Mouse (Mus musculus): ENCODE measurements around the gene Rgs12.

Gene Rgs12

DNA sequence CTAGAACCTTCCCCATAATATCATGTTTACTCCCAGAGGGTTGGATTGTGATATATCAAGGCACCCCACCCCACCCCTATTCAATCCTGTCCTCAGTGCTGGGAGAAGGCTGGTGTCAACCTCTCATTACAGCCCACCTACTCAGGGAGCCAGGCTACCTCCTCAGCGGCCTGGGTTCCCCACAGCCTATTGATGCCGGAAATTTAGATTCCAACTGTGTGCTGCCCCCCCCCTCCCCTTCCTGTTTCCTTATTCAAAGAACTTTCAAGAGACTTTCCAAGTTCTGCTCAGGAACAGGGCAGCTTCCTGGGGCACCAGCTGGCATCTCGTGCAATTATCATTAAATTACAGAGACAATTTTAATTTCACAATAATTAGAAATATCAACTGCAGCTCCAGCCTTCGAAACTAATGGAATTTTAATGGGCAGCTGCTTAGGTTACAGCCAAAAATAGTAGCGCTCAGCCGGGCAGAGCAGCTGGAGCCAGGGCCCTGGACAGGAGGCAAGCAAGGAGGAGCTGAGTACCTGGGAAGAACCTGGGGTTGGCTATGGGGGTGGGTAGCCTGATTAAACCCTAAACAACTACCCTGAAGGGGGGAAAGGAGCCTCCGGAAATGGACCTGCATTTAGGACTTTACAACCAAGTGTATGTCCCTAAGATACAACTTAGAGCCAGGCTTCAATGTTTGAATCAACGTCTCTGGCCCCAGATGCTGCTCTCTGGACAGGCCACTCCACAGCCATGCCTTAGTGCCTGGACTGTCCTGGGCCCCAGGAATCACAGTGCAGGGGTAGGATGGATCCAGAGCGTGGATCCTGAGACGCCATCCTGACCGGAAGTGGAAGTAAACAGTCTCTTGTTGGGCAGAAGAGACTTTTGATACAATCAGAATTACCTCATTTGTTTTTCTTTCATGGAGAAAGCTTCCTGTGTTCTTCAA lies 17.5 kb upstream of the Rgs12 start:
- DNase-seq (ENCODE audit: low spot score), result no peak

DNA sequence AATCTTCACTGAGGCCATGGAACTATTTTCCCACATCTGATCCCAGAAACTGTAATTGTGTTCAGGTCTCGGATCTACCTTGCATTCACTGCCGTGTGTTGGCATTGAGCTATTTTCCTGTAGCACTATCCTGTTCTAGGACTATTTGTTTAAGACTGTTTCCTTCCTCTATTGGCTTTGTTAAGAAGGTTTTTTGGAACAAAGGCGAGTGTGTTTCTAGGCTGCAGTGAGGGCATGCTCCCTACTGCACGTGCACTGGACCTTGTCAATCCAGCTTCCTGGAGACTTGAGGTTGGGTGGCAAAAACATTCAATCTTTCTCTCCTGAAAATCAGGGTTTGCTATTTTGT lies 16.8 kb upstream of the Rgs12 start:
- no peak for DNase-seq (ENCODE audit: low spot score)

DNA sequence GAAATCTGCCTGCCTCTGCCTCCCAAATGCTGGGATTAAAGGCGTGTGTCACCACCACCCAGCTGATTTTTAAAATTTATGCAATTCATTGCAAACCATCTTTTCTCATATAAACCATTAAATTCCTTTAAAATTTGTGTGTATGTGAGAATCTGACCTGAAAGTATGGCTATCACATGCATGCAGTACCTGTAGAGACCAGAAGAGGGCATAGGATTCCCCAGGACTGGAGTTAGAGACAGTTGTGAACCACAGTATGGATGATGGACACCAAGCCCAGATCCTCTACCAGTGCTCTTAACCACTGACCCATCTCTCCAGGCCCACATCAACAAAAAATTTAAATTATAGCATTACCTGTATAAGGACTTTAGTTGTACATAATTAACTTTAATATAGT lies 15.8 kb upstream of the Rgs12 start:
- DNase-seq (ENCODE audit: low spot score), result no peak

DNA sequence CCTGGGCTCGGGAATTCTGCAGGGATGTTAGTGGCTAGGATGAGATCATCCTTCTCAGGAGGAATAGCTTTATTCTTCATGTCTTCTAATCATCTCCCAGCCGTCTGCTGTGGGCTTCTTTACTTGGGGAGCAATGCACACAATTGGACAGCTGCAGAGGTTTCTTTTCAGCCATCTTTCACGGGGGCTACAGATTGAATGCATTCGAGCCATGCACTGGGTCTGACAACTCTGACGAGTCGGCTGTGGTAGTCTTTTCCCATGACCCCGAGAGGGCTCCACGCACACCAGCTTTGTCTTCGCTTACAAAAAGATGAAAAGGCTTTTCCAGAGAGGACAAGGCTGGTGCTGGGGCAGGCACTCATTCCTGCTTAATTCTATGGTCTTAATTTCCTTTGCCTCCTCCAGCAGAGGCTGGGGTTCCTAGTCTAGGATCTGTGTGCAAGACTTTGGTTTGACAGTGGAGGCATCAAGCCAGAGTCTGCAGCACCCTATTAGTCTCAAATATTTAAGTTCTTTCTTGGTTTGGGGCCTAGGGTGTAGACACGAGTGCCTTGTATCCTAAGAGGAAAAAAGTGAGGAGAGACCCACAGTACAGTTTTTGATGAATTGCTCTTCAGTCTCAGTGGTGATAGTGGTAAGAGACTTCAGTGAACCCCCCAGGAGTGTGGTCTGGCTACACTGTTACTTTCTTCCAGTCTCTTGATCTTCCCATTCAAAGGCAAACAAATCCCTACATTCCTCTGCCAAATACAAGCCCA lies 7.4 kb upstream of the Rgs12 start:
- DNase-seq (ENCODE audit: low spot score), result no peak

DNA sequence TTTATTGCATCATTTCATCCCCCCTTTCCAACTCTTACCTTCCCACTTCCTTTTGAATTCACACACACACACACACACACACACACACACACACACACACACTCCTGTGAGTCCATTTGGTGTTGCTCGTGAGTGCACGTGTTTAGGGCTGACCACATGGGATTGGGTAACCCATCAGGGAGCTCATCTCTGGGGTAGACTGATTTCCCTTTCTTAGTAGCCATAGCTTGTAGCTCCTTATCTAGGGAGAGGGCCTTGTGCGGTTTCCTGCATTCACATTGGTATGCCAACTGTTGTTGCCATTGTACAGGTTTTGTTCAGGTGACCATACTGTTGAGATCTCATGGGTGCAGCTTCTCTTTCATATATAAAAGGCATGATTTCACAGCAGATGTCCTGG lies 5.8 kb upstream of the Rgs12 start:
- no peak for DNase-seq (ENCODE audit: low spot score)

DNA sequence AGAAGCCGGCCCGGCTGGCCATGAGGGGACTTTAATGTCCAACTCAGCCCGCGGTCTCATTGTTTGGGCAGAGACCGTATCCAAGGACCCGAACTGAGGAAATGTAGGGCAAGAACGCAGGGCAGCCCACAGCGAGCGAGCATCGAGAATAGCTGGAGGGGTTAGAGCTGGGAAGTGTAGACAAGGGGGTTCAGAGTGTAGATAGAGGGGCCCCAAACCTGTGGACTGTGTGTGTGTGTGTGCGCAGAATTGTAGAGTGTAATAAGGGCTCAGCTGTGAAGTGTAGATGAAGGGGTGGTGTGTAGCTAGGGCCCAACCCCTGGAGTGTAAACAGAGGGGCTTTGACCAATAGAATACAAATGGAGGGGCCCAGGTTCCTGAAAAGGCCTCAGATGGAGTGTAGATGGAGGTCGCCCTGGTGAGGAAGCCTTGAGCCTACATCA lies 545 bp downstream of the Rgs12 start:
- no peak for DNase-seq (ENCODE audit: low spot score)

DNA sequence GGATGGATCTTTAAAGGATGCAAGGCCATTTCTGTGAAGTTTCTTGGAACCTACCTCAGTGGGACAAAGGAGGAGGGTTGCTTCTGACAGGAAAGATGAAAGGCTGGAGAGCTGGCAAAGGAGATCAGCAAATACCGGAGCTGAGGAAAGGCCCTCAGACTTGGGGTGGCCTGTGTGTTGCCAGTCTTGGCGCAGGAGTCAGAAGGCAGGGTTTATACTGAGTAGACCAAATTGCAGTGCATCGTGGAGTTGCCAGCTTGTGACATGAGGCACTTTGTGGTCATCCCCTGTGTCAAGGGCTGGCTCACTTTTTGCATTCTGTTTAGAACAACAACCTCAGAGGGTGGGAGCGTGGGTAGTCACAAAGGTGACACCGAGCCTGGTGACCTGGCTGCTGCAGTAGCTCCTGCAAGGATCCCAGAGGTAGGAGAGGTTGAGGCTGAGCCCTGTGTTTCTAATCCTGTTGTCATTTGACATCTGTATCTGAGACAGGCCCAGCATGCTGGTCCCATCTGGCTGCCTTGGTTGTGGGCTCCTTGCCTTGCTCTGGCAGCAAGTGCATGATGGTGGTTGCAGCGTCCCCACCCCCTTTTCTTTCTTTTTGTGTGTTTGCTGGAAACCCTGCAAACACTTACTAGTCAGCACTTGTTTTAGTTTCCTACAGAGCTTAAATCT lies 1.4 kb downstream of the Rgs12 start:
- no peak for DNase-seq (ENCODE audit: low spot score)

DNA sequence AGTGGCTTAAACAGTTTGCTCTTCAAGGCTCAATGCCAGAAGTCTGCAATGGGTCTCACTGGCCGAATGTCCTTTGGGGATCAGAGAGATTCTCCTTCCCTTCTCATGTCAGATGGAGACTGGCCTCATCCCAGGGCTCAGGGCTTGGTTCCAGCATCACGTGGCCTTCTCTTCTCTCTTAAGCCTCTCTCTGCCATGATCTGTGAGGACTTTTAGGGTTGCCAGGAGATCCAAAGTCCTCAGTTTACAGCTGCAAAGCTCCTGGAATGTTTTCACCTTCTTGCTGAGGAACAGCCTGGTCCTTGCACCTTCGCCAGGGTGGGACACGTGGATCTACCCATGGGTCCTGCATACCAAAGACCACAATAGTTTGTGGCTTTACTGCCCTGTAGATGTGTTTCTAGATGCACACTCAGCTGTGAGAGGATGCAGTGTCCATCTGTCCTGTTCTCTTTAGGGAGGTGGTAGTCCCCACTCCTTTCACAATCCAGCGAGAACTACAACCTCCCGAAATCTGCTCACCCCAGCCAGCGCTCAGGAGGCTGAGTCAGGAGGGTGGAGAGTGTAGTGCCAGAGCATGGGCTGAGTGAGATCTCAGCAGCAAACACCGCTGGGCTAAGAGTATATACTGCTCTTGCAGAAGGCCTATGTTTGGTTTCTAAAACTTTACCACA lies 2.1 kb downstream of the Rgs12 start:
- no peak for DNase-seq (ENCODE audit: low spot score)

DNA sequence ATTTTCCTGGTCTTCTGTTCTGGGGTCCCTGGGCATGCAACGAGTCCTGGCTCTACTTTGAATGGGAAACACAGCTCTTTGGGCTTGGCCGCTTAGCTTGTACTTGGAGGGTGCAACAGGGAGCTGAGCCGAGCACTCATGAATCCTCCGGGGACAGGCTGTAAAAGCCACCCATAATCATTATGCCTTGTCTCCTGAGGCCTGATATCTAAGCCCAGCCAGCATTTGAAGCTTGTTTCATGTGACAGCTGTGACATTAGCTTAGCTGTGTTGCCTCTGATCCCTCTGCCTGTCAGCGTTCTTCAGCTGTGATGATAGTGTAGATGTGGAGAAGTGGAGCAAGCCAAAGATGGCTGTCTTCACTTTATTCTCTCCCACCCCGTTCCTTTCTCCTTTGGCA lies 5.3 kb downstream of the Rgs12 start:
- no peak for DNase-seq (ENCODE audit: low spot score)

DNA sequence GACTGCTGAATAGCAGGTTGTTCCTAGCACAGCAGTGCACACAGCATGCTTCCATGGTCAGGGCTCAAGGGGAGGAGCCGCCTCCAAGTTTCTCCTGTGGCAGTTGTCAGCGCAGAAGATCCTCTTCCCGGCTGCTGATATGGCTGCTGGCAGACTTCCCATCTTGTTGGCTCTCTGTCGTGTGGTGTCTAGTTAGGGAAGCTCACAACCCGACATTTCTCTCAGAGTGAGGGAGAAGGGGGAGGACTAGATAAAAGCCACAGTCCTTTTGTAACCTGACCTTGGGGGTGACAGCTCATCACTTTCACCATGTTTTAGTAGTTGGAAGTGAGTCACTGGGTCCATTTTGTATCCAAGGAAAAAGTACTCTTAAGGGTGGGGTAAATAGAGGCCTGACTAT lies 6.4 kb downstream of the Rgs12 start:
- DNase-seq (ENCODE audit: low spot score), result no peak

DNA sequence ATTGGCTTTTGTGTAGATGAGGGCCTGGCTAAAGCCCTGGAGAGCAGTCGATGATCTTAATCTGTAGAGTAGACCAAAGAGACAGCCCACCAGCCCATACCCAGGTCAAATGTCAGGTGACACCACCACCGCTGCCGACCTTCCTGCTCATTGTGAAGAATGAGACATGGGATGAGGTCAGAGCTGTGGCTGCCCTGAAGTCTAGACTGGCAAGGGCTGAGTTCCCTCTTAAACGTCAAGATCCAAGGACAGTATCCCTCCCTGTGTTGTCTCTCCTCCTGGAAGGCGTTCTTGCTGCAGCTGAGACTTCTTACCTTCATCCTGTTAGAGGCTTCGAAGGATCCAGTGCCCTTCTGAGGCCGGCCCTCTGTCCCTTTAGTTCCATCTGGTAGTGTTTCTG lies 6.9 kb downstream of the Rgs12 start:
- no peak for DNase-seq (ENCODE audit: low spot score)

DNA sequence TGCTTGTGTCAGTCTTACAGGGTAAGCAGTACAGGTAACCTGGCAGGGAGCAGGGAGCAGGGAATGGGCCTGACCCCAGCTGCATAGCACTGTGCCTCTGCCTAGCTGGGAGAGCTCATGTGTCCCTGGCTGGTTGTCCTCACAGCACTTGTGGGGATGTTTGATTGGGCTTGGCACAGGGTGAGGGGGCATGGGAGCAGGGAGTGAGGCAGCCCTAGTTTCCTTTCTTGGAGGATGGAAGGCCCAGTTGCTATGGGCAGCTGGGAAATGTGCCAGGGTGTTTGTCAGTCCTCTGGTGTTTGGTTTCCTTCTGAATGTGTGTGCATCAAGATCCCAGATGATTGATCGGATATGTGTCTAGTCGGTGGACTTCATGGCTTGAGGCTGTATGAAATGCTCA lies 7.8 kb downstream of the Rgs12 start:
- no peak for DNase-seq (ENCODE audit: low spot score)

DNA sequence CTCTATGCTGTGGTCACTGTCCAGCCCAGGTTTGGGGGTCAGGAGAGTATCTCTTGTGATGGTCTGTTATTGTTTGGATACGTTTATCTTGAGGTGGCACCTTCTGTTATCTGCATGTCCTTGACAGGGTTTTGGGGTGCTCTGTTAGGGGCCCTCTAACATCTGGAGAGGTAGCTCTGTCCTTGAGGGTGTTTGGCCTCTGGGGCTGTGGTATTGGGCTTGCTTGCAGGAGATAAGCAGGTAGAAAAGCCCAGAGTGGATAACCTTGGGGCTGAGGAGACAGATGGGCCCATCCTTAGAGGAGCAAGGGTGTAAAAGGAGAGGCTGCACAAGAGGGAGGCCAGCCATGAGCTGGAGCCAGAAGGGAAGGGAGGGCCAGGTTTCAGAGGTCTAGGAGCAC lies 10.8 kb downstream of the Rgs12 start:
- no peak for DNase-seq (ENCODE audit: low spot score)

DNA sequence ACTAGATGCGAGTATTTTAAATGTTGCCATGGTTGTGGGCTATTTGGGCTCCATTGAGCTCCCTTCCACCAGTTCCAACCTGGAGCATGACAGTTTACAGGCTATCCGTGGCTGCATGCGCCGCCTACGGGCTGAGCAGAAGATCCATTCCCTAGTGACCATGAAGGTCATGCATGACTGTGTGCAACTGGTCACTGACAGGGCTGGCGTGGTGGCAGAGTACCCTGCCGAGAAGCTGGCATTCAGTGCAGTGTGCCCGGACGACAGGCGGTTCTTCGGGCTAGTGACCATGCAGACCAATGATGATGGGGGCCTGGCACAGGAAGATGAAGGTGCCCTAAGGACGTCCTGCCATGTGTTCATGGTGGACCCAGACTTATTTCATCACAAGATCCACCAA lies 16.3 kb downstream of the Rgs12 start:
- DNase-seq (ENCODE audit: low spot score), result no peak

DNA sequence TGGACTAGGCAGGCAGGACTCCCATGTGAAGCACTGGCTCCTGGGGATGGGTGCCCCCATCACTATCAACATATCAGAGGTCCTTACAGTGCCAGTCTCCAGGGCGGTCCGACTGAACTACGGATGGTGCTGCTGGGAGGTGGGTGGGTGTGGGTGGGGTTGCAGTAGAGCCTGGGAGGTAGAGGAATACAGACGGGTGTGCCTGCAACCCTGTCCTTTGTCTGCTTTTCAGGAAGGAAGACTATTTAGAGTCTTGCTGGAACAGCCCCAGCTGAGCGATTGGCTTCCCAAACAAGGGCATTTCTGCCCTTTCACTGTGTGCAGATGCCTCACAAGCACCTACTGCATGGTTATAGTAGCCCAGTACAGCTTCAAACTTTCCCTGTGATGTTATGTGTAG lies 19.1 kb downstream of the Rgs12 start:
- no peak for DNase-seq (ENCODE audit: low spot score)

DNA sequence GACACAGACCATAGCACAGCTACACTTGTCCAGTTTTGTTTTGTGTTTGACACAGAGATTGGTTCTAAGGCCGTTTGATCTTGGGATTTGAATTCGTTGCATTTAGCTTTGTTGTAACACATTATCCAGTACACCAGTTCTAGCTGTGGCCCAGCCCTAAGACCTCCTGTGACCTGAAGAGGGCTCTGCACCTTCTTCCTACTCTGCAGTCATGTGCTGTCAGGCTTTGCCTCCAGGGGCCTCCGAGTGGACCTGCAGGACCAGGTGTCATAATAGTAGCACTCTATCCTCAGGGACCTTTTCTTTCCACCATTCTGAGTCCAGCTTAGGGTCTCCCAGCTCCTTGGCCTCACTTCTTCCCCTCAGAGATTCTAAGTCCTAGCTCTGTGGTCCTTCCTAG lies 23.2 kb downstream of the Rgs12 start:
- DNase-seq (ENCODE audit: low spot score), result no peak

DNA sequence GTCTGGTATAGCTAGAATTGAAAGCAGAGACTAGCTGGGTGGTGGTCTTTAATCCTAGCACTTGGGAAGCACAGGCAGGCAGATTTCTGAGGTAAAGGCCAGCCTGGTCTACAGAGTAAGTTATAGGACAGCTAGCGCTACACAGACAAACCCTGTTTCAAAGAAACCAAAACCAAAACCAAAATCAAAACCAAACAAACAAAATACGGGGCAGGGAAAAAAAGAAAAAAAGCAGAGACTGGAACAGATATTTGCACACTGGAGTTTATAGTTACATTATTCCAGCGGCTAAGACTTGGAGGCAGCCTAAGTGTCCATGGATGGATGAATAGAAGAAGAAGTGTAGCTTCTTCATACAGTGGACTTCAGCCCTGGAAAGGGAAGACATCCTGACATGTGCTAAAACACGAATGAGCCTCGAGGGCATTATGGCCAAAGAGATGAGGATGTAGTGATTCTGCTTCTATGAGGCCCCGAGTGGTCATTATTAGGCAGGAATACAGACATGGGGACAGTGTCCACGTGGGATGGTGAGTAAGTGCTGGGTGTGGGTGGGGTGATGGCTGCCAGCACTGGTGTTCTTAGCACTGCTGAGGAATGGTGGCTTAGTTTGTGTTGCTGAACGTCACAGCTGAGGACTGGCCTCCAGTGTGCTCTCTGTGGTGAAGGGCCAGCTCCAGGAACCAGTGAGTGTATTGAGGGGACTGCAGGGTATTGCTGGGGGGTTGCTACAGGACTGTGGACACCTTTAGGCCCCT lies 24.5 kb downstream of the Rgs12 start:
- no peak for DNase-seq (ENCODE audit: low spot score)

DNA sequence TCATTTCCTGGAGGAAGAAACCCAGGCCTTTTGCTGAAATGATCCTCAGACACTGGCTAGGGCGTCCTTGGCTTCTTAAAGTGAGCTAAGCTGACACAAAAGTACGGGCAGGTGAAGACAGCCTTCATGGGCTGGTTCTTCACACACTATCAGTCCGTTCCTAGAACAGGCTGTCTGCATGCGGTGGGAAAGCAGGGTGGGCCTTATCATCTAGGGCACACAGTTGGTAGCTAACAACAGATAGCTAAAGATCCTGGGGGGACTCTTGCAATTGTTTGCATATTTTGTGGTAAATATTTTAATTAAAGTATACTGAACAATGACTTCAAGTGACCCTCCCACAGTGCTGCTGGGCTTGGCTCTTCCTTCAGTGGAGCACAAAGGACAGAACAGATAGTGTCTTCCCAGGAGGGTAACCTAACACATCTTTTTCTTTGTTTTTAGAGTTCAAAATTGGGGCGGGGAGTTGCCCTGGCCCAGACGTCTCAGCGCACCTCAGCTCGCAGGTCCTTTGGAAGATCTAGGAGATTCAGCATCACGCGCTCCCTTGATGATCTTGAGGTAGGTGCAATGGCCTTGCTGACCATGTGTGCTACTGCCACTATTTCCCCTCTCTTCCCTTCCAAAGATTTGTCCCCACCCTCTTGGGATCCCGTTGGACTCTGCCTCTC lies 25.7 kb downstream of the Rgs12 start:
- no peak for DNase-seq (ENCODE audit: low spot score)

DNA sequence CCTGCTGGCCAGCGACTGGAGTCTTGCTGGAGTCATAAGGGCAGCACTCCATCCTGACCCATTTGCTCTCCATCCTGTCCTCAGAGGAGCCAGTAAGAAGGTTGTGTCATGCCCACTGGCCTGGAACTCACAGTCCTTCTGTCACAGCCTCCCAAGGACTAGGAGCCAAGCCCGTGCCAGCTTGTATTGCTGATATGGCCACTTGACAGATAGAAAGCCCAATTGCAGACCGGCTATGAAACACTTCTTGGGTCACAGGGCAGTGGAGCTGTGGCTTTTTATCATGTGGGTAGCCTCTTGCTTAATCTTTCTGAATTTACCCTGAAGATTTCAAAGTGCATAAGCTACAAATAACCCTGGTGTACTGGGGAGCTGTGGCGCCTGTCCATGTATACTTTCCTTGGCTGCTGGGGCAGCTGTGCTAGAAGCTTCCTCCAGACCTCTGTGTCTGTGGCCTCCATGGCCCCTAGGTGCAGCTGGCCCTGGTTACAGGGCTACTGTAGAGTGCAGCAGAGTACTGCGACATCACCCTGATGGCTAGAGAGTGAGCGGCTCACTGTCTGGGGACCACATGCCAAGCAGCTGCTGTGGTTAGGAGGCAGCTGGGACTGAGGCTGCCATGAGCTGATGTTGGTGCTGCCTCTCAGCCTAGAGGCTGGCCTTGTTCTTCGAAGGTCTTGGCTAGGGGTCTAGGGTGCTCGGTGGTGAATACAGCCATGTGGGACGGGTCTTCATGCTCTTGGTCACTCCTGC lies 27.5 kb downstream of the Rgs12 start:
- DNase-seq (ENCODE audit: low spot score), result no peak

DNA sequence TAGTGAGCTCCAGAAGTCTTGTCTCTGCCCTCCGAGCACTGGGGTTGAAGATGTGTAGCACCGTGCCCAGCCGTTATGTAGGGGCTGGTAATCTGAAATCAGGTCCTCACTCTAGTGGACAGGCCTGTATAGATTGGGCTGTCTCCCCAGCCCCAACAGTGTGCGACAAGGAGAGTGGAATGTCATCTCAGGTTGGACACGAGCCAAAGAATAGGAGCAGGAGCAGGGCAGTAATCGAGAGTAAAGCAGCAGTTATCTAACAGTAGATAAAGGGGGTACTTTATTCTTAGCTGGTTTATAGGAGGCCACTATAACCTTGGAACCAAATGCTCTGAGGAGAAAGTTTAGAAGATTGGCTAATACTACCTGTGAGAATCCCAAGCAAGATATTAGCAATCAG lies 30.9 kb downstream of the Rgs12 start:
- no peak for DNase-seq (ENCODE audit: low spot score)

Data from urinary bladder, postnatal 25 days (tissue).